Mouse (Mus musculus) kidney, postnatal 14 days (tissue): ENCODE measurements at regions not wholly inside any gene's neighbourhood (a gene's known extent, or its start where the extent isn't known, plus 50 kb on each side); places are given as distances from the start of the nearest gene placed in this dataset.

Experiments
- DNase-seq: peaks from one replicate; pipeline ENCODE4 v3.0.0; 2022; ENCODE audit warnings: mixed read lengths

DNA sequence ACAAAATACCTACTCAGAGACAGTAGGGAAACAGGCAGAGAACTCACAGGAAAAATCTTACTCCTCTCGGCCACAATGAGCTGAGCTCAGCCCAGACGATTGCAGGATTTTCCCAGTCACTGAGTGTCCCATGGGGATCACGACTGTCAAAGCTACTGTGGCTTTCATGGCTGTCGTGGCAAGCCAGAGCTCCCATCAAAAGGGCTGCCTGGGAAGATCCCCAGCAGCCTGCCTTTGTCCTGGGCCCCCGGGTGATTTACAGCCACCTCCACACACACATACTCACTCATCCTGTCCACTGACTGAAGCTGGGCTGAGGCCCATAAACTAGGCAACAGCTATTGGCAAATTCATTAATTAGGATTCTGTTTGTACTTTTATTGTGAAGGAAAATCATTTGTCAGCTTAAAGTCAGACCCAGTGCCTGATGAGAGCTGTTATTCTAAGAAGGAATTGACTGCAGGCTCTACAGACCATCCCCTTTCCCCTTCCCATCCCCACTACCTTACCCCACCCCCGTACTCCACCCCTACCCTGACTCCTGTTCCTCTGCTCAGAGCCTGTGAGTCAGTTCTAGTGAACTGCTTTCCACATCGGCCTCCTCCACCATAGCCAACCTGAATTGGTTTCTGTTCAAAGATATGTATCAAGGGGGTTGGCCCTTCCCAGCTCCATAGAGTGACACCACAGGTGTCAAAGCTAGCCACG, 399.1 kb downstream of the H2al1j start:
- DNase-seq = no peak

DNA sequence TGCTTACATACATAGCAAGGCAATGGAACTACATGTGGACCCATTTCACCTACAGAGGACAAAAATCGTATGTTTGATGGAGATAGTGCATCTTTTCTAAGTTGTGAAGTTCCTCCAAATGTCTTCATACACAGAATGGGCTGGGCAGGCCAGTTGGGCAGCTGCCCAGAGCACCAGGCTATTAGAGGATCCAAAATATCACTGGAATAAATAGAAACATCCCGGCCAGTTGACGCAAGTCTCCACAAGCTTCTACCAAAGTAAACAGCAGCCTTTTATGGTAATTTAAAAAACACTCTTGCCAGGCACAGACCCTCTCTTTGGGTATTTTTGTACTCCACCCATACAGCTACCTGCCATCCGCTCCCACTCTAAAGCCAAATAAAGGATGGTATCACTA, 400.9 kb downstream of the H2al1j start:
- DNase-seq = no peak

DNA sequence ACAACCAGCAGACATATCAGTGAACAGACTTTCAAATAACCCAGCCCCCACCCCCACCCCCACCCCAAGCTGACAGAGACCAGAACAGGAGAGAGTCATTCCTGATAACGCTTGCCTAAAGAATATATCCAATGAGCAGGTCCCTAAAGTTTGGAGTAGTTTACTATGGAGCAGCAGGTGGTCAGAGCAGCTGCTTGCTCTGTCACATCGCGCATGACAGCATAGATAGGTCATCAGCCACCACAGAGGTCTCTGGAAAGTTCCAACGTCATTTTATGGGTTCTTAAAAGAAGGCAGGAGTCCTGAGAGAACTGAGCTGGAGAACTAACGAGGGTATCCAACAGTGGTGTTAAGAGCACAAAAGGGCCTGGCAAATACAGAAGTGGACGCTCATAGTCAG, 402.4 kb downstream of the H2al1j start:
- no peak for DNase-seq

GRCm38 (mm10) chrX:11732371-11732770, 404.7 kb downstream of the H2al1j start:
- no peak for DNase-seq

- no peak for DNase-seq
Measured at GRCm38 (mm10) chrX:11734505-11735435, 407.1 kb downstream of the H2al1j start.

DNA sequence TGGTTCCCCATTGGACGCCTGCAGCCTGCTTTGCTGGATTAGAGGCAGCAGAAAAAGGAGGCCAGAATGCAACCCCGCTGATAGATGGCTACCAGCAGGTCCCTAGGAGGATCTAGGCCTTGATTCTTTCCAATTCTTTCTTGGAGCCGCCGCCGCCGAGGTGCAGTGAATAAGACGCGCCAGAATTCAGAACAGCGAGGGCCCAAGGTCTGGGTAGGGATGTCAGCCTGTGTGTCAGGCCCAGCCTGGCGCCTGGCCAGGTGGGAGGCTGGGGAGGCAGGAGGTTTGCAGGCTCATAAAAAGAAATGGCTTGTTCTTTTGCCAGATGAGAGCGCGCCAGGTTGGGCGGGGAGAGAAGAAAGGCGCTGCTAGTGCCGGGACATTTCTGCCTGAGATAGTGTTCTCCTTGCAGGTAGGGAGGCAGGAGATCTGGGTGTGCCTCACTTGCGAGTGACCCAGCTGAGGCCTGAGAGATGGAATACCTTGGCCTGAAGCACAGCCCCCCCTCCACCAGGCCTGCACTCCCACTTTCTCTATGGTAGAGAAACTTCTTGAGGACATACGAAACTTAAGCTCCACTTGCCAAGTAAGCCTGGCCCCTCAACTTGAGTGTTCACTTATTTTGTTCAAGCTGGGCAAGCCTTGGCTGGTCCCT, 408.0 kb downstream of the H2al1j start:
- DNase-seq = peak; percentile 86

DNA sequence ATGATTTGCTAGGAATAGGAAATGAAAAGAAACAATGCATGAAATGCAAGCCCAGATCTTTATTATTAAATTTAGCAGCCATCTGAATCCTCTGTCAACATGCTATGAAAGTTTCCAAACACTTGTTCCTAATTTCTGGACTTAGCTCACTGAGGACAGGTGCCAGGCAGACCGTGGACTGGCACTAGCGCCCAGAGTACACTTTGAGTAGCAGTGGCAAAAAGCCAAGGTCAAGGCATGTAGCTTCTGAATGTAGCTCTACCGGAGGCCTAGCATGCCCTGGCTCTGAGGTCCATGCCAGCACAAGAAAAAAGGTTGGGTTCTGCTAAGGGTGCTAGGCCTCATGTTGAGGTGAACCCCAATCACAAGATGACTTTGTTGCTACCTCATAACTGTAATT, 408.9 kb downstream of the H2al1j start:
- DNase-seq = peak; percentile 77

DNA sequence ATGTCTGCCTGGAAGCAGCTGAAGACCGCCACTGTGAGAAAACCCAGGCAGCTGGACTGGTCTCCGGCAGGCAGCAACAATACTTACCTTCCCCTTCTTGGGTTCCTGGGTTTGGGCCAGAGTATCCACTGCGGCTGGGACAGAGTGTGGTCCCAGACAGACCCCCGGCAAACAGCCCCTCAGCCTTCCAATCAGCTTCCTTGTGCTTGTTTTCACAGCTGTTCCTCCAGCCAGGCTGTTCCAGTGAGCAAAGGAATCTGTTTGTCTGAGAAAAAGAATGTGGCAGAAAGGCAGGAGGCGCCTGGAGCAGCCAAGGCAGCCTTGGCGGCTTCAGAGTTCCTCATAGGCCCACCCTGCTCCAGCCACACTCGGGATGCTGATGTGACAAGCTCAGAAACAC, 411.9 kb downstream of the H2al1j start:
- DNase-seq = peak; percentile 44

DNA sequence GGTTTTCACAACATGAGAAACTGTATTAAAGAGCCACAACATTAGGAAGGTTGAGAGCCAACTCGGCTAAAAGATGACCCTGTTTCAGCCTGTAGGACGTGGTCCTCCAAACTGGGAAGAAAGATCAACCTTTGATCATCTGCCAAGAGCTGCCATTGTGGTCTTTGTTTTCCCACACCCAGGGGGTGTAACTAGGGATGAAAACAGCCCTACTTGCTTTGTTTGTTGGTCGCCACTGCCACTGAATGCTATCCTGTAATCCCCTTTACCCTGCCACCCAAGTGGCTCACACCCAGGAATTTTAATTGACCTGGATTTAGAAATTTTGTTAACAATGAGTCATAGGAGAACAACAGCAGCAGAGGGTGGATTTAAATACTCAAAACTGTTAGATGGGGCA, 414.2 kb downstream of the Bcor start:
- no peak for DNase-seq

GRCm38 (mm10) chrX:11747386-11748121, 412.6 kb downstream of the Bcor start:
- DNase-seq = no peak

DNA sequence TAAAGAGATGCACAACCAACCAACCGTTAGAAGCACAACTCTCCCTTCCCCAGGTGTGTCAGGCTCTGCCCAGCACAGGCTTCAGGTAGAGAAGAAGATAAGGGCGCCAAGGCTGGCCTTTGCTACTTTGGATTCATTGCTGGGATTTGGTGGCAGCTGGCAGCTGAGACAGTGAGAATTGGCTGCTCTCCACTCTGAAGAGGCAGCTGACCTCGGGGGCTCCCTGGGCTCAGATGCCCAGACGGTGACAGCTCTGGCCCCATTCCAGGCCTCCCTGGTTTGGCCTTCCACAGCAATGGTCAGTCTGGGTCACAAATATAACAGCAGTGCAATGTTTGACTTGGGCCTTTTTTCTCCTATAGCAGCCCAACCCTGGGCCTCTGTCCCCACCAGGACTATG, 411.9 kb downstream of the Bcor start:
- peak; percentile 64 for DNase-seq

GRCm38 (mm10) chrX:11752513-11752912, 407.6 kb downstream of the Bcor start:
- DNase-seq = peak; percentile 43

DNA sequence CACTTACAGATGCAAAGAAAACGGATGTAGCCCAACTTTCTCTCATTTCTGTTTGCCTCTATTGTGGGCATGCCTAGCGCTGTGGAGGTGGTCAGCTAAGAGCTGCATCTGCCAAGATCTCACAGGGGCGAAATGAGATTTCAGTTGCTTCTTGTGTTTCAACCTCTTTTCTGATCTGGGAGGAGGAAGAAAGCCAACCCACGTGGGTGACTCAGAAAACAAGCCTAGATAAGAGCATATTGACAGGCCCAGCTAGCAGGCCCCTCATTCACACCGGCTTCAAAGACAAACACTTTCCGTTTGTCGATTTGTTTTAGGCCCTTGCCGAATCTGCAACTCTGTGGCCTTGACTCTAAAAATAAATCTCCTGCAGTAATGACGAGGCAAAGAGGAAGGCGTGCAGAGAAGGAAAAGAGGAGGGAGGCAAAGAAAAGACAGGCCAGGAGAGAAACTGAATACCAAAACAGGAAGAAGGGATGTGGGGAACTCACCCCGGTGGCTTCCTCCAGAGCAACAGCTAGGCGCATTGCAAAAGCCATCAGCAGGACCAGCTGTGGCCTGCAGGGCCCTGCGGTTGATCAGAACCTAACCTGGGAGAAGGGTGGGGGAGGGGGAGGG, 407.1 kb downstream of the Bcor start:
- no peak for DNase-seq

GRCm38 (mm10) chrX:11755046-11755445, 405.1 kb downstream of the Bcor start:
- DNase-seq = no peak

DNA sequence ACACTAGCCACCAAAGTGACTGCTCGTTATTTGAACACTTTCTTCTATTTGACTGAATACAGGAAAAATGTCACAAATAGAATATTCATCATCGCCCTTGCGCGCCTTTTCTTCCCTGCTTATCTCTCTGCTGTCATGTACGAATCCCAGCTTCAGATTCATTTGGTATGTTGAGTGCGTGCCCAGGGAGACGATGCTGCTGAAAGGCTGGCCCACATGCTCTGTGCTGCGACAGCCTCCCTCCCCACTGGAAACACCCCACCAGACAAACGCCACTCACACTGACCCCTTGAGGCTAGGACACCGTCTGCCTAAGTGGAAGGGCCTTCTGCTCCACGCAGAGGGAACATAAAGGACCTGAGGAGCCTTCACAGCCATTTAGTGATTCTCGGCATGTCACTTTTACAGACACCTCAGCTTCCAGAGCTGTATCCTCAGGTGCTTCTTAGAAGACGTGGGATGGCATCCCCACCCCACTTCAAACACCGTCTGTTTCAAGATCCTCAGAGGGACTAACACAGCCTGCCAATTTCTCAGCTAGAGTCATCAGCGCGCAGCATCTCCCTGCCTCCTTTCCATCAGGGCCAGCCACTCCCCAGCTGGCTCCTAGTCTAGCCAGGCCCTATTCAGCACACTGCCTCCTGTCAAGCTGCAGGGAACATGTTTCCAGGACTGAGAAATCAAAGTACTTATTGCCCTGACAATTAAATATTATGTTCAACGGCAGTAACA, 396.6 kb downstream of the Bcor start:
- no peak for DNase-seq

DNA sequence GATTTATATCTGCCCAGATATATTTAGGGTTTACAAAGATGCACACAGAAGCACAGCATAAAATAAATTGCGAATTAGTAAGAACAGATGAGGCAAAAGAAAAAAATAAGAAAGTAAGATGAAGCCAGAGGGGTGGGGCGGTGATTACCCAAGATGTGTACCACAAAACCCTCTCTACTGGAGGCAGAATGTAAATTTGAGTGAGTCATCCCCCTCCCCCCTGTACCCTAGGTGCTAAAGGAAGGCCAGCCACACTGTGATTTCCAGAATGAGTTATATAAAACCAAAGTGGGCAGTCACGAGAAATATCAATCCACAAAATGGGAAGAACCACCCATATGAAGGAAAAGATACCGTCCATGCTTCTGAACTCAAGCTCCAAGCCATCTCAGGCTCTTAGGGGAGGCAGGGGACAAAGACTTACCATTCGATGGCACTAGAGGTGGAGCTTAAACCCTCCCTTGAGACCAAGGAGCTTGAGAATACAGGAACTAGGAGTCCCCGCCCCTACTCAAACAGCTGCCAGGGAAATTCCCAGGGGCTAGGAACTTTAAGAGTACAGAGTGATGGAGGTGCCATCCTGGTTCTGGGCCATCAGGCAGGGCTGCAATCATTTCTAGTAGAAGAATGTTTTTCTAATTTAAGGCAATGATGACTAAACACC, 383.8 kb downstream of the Bcor start:
- DNase-seq = no peak

DNA sequence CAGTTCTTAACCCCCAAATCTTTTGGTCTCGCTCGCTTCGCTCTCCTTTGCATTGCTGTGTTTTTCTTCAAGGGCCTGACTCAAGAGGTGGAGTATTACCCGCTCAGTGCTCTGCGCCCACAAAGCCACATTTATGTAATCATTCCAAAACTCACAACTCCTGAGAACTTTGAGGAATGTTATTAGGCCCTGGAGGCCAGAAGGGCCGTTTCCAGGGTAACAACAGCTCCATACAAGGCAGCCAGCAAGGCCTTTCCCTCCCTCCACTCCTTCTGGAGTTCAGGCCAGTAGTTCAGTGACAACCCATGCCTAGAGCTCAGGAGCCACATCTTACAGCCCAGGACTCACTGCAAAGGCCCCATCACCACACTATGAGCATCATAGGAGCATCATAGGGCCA, 365.1 kb downstream of the Bcor start:
- peak; percentile 34 for DNase-seq

DNA sequence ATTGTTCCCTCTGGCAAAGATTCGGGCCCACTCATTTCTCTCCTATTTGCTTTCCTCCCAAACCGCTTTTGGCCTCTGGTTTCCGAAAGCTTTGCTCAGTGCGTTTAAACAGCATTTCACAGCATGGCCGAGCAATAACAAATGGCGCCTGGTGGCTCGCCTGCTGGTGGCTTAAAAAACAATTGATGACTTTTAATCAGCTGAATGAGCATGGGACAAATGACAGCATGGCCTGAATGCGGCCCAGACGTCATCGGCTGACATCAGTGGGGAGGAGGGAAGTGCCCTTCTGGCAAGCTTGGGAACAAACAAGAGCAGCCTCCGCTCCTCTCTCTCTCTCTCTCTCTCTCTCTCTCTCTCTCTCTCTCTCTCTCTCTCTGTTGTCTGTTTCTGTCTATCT, 362.3 kb downstream of the Bcor start:
- peak; percentile 39 for DNase-seq

GRCm38 (mm10) chrX:11798326-11798725, 361.8 kb downstream of the Bcor start:
- DNase-seq = peak; percentile 15

DNA sequence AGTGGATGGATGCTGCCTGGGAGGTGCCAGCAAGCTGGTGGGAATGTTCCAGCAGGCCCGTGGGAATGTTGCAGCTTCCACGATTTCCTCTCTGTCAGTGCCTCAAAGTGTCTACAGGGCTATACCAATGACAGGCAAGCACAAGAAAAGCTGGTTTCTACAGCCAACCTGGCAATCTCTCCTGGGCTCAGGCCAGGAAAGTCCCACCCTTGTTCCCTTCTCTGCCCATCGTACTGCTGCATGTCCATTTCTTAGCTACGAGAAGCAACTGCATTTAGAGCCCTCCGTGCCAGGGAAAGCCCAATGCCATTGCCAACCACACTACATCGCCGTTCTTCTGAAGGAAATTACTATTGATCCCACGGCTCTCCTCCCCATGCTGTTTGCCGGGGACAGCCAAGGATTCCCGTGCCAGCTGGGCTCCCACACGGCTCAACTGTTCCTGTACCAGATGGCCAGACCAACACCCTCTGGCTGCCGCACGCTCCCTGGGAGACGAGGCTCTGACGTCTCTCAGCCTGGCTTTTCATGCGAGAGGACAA, 359.7 kb downstream of the Bcor start:
- DNase-seq = no peak

GRCm38 (mm10) chrX:11801208-11801607, 358.9 kb downstream of the Bcor start:
- DNase-seq = no peak
